Mouse (Mus musculus) brain, embryonic 14.5 days (tissue): ENCODE measurements around the gene Gdpd5.

ENCODE experiments used
- CTCF ChIP-seq: fragments of 200-500 bp; IDR thresholded peaks from 2 replicates; pipeline ENCODE4 v1.5.1; 2012; ENCODE audit warnings: inconsistent platforms, mild to moderate bottlenecking, moderate library complexity, borderline replicate concordance; ENCODE audit not compliant: insufficient read depth, insufficient read length; ENCODE audit errors: extremely low read depth
- POLR2A ChIP-seq: fragments of 200-500 bp; IDR thresholded peaks from 2 replicates; pipeline ENCODE4 v1.6.1; 2012; ENCODE audit warnings: mild to moderate bottlenecking, inconsistent platforms, borderline replicate concordance; ENCODE audit not compliant: poor library complexity, insufficient read depth, insufficient read length, severe bottlenecking; ENCODE audit errors: extremely low read depth

GRCm38 (mm10) chr7:99474836-99475561, 93.8 kb downstream of the Gdpd5 start:
- TF ChIP-seq CTCF (no peak), POLR2A (no peak)
